Mouse (Mus musculus): ENCODE data around the gene Exoc4.

The Exoc4 gene

GRCm38 (mm10) chr6:34013469-34013868, 764.6 kb downstream of the Exoc4 start:
- in situ Hi-C loops (cut with MboI) = no loop called here

Measured in mature B cell (primary cell).